In the genomic region with DNA sequence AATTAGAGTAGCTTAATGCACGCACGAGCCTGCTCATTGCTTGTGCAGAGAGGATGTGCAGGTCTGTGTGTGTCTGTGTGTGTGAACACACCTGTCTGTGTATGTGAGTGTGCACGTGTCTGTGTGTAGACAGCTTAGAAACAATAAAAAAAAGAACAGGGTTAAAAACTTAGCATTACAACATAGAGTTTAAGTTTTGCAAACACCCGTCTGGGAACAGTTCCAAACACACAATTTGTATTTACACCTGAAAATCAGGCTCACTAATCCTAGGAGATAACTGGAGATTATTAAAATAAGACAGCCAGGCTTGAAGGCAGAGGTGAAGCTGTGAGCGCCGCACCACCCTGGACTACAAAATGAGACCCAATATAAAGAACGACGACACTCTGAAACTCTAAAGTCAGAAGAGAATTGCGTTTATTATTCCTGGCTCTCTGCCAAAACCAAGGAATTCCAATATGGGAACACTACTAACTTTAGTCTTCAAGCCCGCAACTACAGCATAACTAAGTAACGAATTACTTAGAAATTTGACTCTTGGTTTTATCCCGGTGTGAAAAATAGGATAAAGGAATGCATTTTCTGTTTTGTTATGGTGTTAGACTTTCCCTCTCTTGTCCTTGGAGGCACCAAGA, we compare ENCODE assay signal across 7 mouse cellular contexts. TPM values are rescaled to one million over a fixed set of nuclear protein-coding genes. Genes with fewer than 3 reads are reported as not detected.
DNase-seq lines count a peak whose midpoint lies in the region; ATAC-seq lines count a peak whose summit lies in the region.

No protein-coding gene starts in this region.

- H3K9ac ChIP-seq in forebrain, embryonic 12.5 days: peak overlapping the region; percentile 64; the same call in 1 of the 2 replicates
- peak overlapping the region; percentile 86; the same call in 1 of the 2 replicates for H3K9ac ChIP-seq in limb, embryonic 13.5 days

- DNase-seq in 3134 (ENCODE audit: extremely low read depth, insufficient read length, low spot score): peak; percentile 40
- DNase-seq in 3T3-L1 (ENCODE audit: low read depth, low spot score): peak; percentile 77
- DNase-seq in spleen, adult 12 weeks (ENCODE audit: low spot score): no peak
- no peak for DNase-seq in urinary bladder, adult 2 months (ENCODE audit: low spot score)
- DNase-seq in c-Kit-positive CD71-positive TER-119-positive erythroid progenitor cells, embryonic 14.5 days (ENCODE audit: low spot score): no peak

- peak overlapping the region; percentile 62 for H3K4me2 ChIP-seq in forebrain, embryonic 12.5 days
- peak overlapping the region; percentile 72 for H3K4me2 ChIP-seq in limb, embryonic 13.5 days (replicated peaks)

- ATAC-seq in forebrain, embryonic 12.5 days (ENCODE audit: low FRiP score): no peak
- no peak for ATAC-seq in limb, embryonic 13.5 days (ENCODE audit: low FRiP score, low read depth)

- peak overlapping the region; percentile 79 for H3K4me3 ChIP-seq in forebrain, embryonic 12.5 days (replicated peaks)
- H3K4me3 ChIP-seq in limb, embryonic 13.5 days: peak overlapping the region; percentile 78

- no peaks in the 10 kb centered on the region for H3K27me3 ChIP-seq in forebrain, embryonic 12.5 days
- H3K27me3 ChIP-seq in limb, embryonic 13.5 days: no peaks in the 10 kb centered on the region

- no peak overlapping the region for H3K27ac ChIP-seq in forebrain, embryonic 12.5 days
- 0 out of 2 replicates have a peak overlapping the region, but pooled peaks have one; percentile 79 for H3K27ac ChIP-seq in limb, embryonic 13.5 days

- H3K4me1 ChIP-seq in forebrain, embryonic 12.5 days: peaks cover 14% of the 10 kb centered on the region
- H3K4me1 ChIP-seq in limb, embryonic 13.5 days: peaks cover 16% of the 10 kb centered on the region

- 39% methylated on average over 12 of the region's 12 CpGs for WGBS in forebrain, embryonic 12.5 days
- 17% methylated on average over 12 of the region's 12 CpGs for WGBS in limb, embryonic 13.5 days

- H3K9me3 ChIP-seq in forebrain, embryonic 12.5 days: no peaks in the 10 kb centered on the region
- no peaks in the 10 kb centered on the region for H3K9me3 ChIP-seq in limb, embryonic 13.5 days

- H3K36me3 ChIP-seq in forebrain, embryonic 12.5 days (replicated peaks): peaks cover 5% of the 10 kb centered on the region; the same call in 1 of the 2 replicates
- H3K36me3 ChIP-seq in limb, embryonic 13.5 days: peaks cover 18% of the 10 kb centered on the region

RNA-seq across cellular contexts. Expression of a gene that starts 1.3 kb away (rescaled TPM):
- 43.4 and 45.1 TPM in 2 replicates for polyA plus RNA-seq in forebrain, embryonic 12.5 days (2016; fragmentation: Nextera tagmentation; extraction: Ambion mirVana)
- 57.6 and 61.5 TPM in 2 replicates for polyA plus RNA-seq in limb, embryonic 13.5 days (2015; fragmentation: Nextera tagmentation; extraction: Ambion mirVana)
- 109 and 111 TPM in 2 replicates for polyA plus RNA-seq in urinary bladder, adult 2 months (2012; rRNA removed)

RNA-seq across cellular contexts. Expression of a gene that starts 30.1 kb away (rescaled TPM):
- 4.7 and 4.8 TPM in 2 replicates for polyA plus RNA-seq in forebrain, embryonic 12.5 days (2016; fragmentation: Nextera tagmentation; extraction: Ambion mirVana)
- polyA plus RNA-seq in limb, embryonic 13.5 days (2015; fragmentation: Nextera tagmentation; extraction: Ambion mirVana): 1.0 TPM in 2 replicates
- 0.09 and 0.12 TPM in 2 replicates for polyA plus RNA-seq in urinary bladder, adult 2 months (2012; rRNA removed)

RNA-seq across cellular contexts. Expression of a gene that starts 30.3 kb away (rescaled TPM):
- polyA plus RNA-seq in forebrain, embryonic 12.5 days (2016; fragmentation: Nextera tagmentation; extraction: Ambion mirVana): 43.1 and 45.8 TPM in 2 replicates
- 41.5 and 46.7 TPM in 2 replicates for polyA plus RNA-seq in limb, embryonic 13.5 days (2015; fragmentation: Nextera tagmentation; extraction: Ambion mirVana)
- polyA plus RNA-seq in urinary bladder, adult 2 months (2012; rRNA removed): 60.8 and 74.4 TPM in 2 replicates

RNA-seq across cellular contexts. Expression of a gene that starts 37.2 kb away (rescaled TPM):
- polyA plus RNA-seq in forebrain, embryonic 12.5 days (2016; fragmentation: Nextera tagmentation; extraction: Ambion mirVana): 0.15 and 0.22 TPM in 2 replicates
- polyA plus RNA-seq in limb, embryonic 13.5 days (2015; fragmentation: Nextera tagmentation; extraction: Ambion mirVana): 0.13 and 0.22 TPM in 2 replicates
- 0.03 TPM in 1 of 2 replicates, not detected in the other for polyA plus RNA-seq in urinary bladder, adult 2 months (2012; rRNA removed)

Comparison
In these comparisons a context has a peak if more than half of its experiments do, and no peak if none do; other contexts are left out.
1. DNase-seq: peak in 3134 (single experiment) and 3T3-L1 (single experiment); none in spleen, adult 12 weeks (single experiment), urinary bladder, adult 2 months (single experiment) and c-Kit-positive CD71-positive TER-119-positive erythroid progenitor cells, embryonic 14.5 days (single experiment).